Mouse (Mus musculus) layer of hippocampus, adult 18-20 months (tissue): ENCODE measurements around the gene Zfp599. TPM values are rescaled to one million over a fixed set of nuclear protein-coding genes. Genes with fewer than 3 reads are reported as not detected.

Source experiments
- DNase-seq, 2 experiments: peaks; one replicate each; pipeline ENCODE4 v3.0.0; 2022; ENCODE audit warnings: low spot score in 2 of 2
- total RNA-seq, 2 experiments: library from RNA; stranded (reverse); gene quantifications; 2 replicates each; pipeline ENCODE4 v1.2.3; 2021

The Zfp599 gene
- total RNA-seq, 2 experiments from 2014 or later, result 5.1 to 5.5 TPM

DNA sequence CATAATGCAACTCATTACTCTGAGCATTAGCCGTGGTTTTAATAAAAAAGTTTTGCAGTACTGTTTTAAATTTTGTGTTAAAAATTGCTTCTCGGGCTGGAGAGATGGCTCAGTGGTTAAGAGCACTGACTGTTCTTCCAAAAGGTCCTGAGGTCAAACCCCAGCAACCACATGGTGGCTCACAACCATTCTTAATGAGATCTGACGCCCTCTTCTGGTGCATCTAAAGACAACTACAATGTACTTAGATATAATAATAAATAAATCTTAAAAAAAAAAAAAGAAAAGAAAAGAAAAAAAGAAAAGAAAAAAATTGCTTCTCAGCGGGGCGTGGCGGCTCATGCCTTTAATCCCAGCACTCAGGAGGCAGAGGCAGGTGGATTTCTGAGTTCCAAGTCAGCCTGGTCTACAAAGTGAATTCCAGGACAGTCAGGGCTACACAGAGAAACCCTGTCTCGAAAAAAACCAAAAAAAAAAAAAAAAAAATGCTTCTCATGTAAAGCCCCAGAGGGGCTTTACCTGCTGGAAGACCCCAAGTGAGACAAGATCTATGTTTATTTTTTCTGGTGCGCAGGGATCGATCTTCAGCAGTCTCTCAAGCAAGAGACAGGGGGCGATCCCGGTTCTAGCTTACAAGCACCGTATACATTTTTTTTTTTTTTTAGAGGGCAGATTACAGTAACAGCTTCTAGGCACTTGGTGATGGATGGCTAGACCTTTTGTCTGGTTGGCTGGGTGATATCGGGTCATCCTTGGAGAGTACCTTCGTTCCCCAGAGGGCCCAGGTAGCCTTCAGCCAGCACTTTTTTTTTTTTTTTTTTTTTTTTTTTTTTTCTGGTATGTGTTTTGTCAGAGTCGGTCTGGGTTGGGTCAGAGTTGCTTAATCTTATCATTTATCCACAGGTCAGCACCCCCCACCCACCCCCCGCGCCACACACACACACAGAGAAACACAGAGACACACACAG is 34.9 kb downstream of the Zfp599 start:
- DNase-seq, result peak in 1 of 2 experiments; percentile 20

GRCm38 (mm10) chr9:22224066-22224465 is 35.6 kb downstream of the Zfp599 start:
- DNase-seq, result no peak

GRCm38 (mm10) chr9:22217858-22218493 is 41.7 kb downstream of the Zfp599 start:
- DNase-seq, result no peak

GRCm38 (mm10) chr9:22216705-22217104 is 43.0 kb downstream of the Zfp599 start:
- no peak for DNase-seq

- no peak for DNase-seq
Measured at GRCm38 (mm10) chr9:22214549-22214948, 45.1 kb downstream of the Zfp599 start.

- no peak for DNase-seq
Measured at GRCm38 (mm10) chr9:22213785-22214194, 45.9 kb downstream of the Zfp599 start.

Other genes with a start within 250 kb of the Zfp599 start
- gene Elavl3, start 207.9 kb downstream of the Zfp599 start, total RNA-seq, result 100 to 1,000 TPM; 168 to 172 TPM
- gene Gm49318, start 188.6 kb downstream of the Zfp599 start, total RNA-seq, result 1 to 10 TPM; 2.0 to 4.4 TPM
- gene Zfp653, start 188.5 kb downstream of the Zfp599 start, total RNA-seq, result 10 to 100 TPM; 20.8 to 21.7 TPM
- gene Ecsit, start 174.5 kb downstream of the Zfp599 start, total RNA-seq, result 10 to 100 TPM; 49.8 to 51.3 TPM
- gene Cnn1, start 160.7 kb downstream of the Zfp599 start, total RNA-seq, result under 1 TPM in 1 of 2 experiments, not detected in 1; 0.53 TPM
- gene Elof1, start 142.7 kb downstream of the Zfp599 start, total RNA-seq, result 10 to 100 TPM; 56.4 to 58.4 TPM
- gene Acp5, start 124.2 kb downstream of the Zfp599 start, total RNA-seq, result under 1 TPM; 0.41 to 0.84 TPM
- 10 to 100 TPM; 45.4 to 48.3 TPM for gene Pigyl, start 103.0 kb downstream of the Zfp599 start, total RNA-seq
- gene Zfp872, start 71.8 kb downstream of the Zfp599 start, total RNA-seq, result not detected
- 10 to 100 TPM; 24.9 to 25.5 TPM for gene Zfp809, start 34.2 kb downstream of the Zfp599 start, total RNA-seq
- gene Zfp810, start 47.8 kb upstream of the Zfp599 start, total RNA-seq, result 10 to 100 TPM; 14.5 TPM
- gene Anln, start 129.3 kb upstream of the Zfp599 start, total RNA-seq, result 10 to 100 TPM; 34.9 to 36.4 TPM
- gene 9530077C05Rik, start 151.6 kb upstream of the Zfp599 start, total RNA-seq, result 1 to 10 TPM; 7.6 to 8.1 TPM
- gene Gm17545, start 194.4 kb upstream of the Zfp599 start, total RNA-seq, result not detected
- gene Rp9, start 209.8 kb upstream of the Zfp599 start, total RNA-seq, result 10 to 100 TPM; 29.1 to 30.5 TPM
- 10 to 100 TPM; 32.5 to 34.8 TPM for gene Bbs9, start 215.8 kb upstream of the Zfp599 start, total RNA-seq